Mouse (Mus musculus) right cerebral cortex, postnatal 14 days (tissue): ENCODE results near the gene Pde7b.

Experiments
- DNase-seq: peaks from one replicate; pipeline ENCODE4 v3.0.0; 2022

The Pde7b gene

DNA sequence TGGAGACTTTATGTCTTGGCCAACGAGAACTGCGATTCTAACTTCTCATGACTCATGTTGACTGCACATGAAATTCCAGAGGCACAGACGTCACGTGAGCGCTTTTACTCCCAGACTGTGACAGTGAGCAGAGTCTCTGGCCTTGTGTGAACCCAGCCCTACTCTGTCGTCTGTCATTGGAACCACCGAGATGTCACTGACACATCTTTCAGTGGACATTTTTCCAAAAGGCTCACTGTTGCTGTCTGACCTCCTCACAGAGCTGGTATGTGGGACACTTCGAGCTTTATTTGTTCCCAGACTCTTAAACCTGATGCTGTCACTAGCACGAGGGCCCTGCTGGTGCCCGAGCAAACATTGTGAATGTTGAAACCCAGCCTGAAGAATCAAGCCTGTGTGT is 315.7 kb downstream of the Pde7b start:
- DNase-seq: no peak

DNA sequence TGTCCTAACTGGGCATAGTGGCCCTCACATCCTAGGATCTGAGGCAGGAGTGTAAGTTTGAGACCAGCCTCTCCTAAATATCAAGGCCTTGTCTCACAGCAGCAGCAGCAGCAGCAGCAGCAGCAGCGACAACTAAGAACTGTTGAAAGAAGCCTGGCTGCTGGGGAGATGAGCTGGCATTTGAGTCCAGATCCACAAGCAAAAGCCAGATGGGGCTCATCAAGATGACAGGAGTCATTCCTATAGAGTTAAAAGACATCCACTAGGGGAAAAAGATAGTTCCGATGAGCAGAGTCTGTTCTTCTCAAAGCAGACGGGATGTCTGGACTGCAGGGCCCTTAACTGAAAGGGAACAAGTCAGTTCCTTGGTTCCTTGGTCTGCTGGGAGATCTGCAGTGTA is 316.5 kb downstream of the Pde7b start:
- no peak for DNase-seq

DNA sequence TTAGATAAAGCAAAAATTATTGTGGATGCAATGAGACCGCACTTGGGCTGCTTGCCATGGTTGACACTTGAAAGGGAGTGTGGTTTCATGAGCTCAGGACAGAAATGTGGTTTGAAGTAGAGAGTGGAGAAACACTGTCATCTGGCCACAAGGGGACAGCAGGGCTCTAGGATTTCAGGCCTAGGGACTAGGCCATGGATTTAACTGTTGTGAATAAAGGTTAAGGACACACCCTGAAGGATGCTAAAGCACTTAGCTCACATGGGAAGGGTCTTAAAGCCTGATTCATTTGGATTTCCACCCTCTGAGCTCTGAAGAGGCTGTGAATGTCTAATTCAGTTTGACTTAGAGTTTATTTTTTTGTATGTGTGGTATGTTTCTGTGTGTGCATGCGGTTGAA is 319.4 kb downstream of the Pde7b start:
- DNase-seq: peak; percentile 28

DNA sequence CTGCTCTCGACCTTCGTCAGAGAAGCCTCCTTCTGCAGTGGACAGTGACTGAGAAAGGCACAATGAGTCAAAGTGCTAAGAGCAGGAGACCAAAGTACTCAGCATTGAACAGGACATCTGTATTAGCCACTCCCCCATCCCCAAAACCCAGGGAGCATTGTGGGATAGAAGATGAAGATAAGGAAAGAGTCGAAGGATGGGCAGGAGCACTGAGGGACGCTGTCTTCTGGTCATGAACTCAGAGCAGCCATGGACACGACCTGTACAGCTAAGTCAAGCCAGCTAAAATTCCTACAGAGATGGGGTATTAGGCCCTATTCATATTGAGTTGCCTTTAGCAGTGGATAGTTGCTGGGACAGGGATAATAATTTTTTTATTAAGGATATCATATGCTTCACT is 321.9 kb downstream of the Pde7b start:
- no peak for DNase-seq

DNA sequence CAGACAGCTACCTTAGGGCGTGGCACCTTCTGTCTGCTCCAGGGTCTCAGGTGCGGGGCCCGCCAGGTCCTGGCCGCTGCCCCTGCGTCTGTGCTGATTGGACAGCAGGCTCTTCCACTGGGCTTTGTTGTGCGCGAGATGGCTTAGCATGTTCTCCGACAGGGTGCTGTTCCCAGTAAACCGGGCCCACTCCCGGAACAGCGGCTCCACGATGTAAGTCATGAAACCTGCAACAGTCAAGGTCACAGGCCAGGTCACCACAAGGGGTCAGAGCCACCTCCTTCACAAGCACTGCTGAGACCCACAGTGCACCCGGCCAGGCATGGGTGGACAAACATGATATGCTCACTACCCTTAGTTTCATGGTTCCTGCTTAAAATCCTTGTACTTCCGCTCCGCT is 324.5 kb downstream of the Pde7b start:
- no peak for DNase-seq

DNA sequence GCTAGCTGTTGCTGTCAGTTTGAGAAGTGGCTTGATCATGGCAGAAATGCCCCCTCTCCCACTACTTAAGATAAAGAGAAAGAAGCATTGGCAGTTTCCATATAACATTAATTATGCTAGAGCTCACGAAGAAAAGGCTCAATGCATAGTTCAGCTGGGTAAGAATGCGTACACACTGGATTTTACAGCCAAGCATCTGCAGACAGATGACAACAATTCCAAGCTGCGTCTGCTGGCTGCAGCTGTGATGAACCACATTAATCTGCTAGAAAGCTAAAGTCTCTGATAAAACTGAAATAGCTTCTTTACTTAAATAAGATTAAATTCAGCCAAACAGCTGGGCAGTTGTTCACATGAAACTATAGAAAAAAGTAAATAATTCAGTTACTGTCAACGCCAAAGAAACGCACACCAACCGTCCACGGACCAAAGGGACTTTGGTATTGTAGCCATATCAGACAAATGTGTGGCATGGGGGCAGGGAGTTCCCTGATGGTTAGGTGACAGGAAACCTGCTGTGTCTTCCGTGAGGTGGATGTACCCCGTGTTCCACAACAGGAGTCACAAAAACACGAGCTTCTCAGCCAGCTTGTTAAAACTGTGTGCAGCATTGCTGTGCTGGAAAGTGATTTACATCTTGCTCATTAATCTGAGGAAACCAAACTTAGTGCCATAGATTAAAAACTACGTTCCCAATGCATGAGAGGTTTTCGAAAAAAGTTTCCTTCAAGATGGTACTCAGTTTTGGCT is 326.1 kb downstream of the Pde7b start:
- no peak for DNase-seq

DNA sequence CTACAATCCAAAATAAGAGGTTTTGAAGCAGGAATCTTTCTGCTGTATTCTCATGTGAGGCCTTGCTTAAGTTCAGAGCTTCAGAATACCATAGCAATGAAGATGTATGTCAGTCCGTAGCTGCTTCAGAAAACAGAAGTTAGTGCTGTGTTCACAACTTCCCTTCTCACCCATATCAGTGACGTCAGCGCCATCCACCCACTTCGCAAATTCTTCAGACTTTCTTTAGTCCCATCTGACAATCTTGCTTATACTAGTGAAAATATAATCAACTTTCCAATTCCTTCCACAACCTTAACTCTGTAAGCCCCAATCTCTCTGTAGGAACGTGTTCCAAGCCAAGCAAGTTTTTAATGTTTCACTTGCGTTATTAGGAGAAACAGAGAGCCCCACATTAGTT is 326.7 kb downstream of the Pde7b start:
- no peak for DNase-seq

DNA sequence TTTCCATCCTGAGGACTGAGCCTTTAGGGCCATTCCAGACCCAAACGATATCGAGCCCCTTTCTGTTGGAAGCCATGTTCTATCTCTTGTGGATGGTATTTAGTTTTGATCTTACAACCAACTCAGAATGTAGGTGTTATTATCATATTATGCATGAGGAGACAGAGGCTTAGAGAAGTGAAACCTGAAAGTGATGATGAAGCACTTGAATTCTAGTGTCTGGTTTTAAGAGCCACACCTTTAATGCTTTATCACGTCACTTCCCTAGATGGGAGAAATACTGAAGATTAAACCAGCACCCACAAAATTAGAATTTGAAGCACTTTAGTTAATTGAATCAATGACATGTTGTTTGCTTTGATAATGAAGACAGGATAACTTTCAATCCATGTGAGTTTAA is 329.1 kb downstream of the Pde7b start:
- no peak for DNase-seq

DNA sequence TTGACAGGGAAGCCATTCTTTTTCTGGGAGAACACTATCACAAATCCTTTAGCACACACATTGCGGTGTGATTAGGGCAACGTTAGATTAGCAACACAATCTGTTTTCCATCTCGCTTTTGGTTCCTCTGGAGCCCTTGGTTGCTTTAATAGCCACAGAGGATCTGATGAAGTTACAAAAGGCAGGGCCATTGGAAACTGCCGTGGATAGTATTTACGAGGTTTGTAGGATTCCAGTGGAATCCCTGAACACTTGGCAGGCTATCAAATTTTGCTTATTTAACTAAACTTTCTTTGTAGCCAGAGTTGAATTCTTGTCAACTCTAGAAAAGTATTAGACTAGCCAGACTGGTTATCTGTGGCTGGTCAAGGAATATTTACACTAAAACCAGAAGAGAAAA is 330.1 kb downstream of the Pde7b start:
- DNase-seq: no peak

DNA sequence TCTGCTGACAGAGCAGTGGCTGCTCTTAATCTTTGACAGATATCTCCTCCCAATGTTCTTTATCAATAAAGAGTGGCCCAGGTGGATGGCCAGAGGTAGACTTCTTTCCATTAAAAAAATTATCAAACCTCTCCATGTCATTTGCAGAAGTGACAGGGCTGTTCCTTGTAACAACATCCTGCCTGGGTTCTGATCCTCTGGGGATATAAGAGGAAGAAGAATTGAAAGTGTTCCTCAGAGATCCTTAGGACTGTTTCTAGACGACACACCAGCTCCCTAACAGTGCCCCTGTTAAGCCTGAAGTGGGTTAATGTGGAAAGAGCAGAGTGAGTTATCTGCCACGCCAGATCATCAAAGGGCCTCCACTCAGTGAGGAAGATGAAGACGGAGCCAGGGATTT is 334.3 kb downstream of the Pde7b start:
- DNase-seq: no peak

DNA sequence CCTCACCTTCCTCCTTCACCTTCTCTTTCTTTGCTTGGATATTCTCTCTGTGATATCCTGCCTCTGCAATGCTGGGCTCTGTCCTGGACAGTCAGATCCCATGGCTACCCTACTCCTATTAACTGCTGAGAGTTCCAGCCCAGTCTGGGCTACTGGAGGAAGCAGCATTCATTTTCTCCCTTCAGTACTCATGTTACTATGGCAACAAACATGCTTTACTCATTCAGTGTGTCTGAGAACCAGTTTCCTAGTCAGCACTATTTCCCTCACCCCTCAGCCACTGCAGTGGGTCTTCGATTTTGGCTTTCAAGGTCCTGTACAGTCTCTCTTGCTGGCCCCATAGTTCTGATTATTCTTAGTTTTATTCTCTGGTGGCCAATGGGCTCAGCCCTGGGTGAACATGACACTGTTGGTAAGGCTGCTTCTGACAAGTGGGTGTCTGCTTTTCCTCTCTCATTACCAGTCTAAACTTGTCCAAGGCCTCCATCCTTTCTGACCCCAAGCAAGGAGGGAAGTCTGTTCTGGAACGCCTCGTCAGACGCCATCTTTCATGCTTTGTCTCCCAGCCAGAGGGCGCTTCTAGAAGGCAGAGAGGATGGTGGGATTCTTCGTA is 342.0 kb downstream of the Pde7b start:
- no peak for DNase-seq

DNA sequence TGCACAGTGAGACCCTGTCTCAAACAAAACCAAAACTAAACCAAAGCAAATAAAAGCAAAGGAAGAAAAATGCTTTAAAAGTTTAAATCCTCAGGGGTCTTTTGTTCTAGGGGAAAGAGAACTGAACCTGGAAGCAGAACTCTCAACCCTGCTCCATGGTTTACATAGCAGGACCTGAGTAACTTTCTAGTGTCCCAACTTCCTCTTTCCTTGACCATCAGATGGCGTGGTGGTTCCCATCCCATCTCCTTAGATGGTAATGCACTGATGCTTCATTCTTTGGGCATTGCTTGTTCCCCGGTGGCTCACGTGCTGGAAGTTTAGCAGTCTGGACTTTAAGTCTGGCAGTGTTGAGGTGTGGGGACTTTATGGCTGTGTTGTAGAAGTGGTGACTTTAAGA is 343.5 kb downstream of the Pde7b start:
- DNase-seq: no peak

DNA sequence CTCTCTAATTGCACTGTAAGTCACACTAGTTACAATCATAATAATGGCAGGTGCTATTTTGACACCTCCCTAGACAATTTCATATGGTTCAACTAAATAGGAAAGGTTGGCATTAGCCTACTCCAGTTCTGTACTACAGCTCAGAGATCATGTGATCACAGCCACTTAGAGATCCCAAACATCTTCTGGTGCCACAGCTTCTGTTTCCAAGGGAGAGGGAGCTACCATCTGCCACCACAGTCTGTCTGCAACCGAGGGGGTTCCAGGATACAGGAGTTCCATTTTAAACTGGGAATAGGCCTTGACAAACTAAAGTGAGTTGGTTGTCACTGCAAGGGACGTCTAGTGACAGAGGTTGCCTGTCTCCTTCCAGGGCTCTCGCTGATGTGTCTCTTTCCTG is 344.1 kb downstream of the Pde7b start:
- peak; percentile 20 for DNase-seq

DNA sequence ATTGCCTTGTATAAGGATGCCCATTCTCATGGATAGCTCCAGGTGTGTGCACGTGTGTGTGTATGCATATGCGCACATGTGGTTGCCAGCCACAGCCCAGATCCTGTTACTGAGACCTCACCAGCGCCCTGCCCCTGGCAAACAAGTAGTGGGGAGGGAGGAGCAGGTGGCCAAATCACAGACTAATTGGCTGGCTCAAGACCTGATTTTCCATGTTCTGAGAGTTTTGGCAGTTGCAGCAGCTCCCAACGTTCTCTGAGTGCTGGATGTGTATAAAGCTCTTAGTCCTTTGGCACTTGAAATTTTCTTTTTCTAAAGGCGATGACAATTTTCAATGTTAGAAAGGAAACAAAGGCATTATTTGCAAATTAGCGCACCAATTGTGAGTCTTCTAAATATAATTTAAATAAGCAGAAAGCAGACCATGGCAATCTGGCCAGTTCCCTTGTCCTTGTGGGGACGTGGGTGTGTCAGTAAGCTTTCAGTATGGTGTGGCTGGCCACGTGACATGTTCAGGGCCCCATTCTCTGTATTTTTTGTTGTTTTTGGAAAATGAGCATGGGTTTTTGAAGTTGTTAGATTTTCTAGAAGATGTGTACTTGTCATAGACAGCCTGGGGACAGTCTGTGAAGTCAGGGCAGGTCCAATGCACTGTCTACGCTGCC is 345.7 kb downstream of the Pde7b start:
- DNase-seq: no peak

DNA sequence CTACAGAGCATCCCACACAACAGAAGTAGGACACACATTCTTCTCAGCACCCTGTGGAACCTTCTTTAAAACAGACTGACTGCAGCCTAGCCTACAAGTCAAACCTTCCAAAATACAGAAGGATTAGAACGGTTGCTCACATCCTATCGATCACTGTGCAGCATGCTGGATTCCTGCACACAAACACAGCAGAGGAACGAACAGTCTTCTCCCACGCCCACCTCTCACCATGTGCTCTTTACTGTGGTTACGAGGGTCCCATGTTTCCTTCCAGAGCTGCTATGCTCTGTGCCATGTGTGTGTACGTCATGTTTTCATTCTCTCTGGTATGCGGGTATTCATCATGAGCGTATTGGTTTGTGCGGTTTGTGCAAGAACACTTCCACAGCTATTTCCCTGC is 347.3 kb downstream of the Pde7b start:
- DNase-seq: no peak

DNA sequence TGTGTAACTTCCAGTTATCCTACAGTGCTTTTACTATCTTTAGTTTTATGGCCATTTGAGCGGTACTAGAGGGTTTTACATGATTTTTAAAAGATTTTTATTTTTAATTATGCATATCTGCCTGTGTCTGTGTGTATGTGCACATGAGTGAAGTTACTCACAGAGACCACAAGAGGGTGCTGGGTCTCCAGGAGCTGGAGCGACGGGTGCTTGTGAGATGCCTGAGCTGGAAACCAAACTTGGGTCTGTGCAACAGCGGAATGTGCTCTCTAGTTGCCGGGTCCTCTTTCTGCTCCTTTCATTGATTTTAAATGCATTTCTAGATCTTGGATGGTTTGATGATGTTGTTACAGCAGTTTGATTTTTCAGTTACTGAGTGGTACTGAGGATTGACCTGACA is 352.8 kb downstream of the Pde7b start:
- no peak for DNase-seq

DNA sequence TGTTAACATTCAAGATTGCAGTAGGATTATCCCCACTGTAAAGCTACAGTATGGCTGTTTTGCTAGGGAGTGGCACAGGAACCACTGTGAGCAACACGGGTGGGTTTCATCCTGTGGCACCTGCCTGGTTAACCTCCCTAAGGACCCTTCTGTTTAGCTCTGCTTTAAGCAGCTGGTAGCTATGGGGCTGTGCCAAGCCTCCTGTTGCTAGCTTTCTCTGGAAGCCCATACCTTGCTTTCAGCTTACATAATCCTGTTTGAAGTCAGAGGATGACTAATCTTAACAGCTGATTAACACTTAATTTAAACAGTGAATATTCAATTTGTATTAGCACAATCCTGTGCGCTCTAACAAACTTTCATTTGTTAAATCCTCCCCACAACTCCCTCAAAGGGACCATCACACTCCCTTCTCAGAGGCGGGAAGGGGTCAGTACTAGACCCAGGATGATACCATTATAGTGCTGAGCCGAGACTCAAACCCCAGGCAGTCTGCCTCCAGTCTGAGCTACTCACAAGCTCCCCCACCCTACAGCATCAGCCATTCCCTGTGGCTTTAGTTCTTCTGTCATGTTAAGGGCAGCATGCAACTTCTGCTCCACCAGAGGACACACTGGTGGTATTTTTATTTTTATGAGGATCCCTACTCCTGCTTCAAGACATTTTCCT is 362.3 kb downstream of the Pde7b start:
- no peak for DNase-seq

DNA sequence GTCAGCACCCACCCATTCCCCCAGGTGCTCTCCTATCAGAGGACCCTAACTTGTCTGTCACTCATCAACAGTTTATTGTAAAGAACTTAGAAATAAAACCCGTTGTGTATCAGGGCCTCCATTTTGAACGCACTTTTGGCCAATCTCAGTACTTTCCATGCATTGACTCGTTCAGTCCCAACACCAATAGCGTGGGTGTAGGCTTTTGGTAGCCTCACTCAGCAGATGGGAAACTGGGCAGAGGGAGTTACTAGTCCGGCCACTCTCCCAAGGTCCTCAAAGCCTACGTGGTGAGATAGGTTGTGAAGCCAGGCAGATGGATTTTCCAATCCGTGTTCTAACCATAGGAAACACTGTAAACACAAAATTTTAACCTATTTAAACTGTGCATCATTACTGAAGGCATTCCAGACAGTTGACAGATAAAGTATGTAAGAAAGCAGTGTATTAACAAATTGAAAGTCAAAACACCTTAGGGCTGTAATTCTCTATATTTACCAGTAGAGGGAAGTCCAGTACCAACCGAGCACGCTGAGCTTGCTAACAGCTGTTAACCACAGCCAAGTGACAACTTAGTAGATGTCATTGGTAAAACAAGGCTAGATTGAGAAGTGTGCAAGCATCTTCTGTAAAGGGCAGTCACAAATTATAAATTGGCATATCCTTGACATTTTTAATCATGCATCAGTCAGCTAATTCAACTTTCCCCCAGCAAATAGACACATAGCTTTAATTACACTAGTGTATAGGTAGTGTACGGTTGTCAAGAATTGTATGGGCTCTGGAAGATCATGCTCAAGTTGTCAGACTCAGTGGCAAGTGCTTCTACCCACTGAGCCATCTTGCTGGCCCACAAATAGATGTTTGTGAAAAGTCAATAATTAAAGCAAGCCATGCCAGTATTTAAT is 363.1 kb downstream of the Pde7b start:
- DNase-seq: no peak

DNA sequence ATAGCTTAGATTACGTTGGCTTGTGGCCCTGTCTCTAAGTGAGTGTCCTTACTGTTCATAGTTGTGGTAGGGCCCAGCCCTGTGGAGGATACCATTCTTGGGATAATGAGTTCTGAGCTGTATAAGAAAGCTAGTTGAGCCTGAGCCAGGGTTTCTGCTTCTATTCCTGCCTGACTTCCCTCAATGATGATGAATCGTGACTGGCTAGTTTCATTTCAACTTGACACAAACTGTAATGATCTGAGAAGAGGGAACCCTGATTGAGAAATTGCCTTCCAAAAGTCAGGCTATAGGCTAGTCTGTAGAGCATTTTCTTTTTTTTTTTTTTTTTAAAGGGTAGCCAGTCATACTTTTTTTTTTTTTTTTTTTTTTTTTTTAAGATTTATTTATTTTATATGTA is 376.0 kb downstream of the Pde7b start:
- no peak for DNase-seq
